Mouse (Mus musculus) left cerebral cortex, postnatal 25 days (tissue): Measurements from ENCODE around the gene Rbbp5. TPM values are rescaled to one million over a fixed set of nuclear protein-coding genes. Genes with fewer than 3 reads are reported as not detected.

Source experiments
- DNase-seq, 2 experiments: peaks; one replicate each; pipeline ENCODE4 v3.0.0; 2022; ENCODE audit warnings: low spot score in 2 of 2, mixed read lengths in 1 of 2
- intact Hi-C: fragments of 180-260 bp; cut with DNase I; formaldehyde crosslinking; loops from one replicate; pipeline ENCODE4 v1.15.1; 2025
- total RNA-seq, 2 experiments: library from RNA; stranded (reverse); gene quantifications; 2 replicates each; pipeline ENCODE4 v1.2.3; 2021

Rbbp5 gene
- total RNA-seq, 2 experiments from 2014 or later: 50.4 to 55.0 TPM

DNA sequence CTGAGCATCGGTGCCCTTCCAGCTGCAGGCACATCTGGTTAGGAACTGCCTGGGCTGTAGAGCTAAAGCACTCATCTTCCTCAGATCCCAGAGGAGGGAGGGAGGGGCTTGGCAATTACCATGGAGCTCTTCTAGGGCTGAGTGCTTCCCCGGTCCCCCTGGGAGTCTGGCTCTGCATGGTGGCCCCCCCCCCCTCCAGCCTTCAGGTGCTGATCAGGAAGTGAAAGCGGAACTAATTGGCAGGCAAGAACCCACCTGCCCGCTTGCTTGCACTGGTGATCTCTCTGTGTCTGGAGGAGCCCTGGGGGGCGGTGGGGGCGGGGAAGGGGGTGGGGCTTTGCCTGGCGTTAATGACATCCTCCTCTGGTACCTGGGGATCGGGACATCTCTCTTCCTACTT is 56.7 kb downstream of the Rbbp5 start:
- intact Hi-C loops: loop anchor here (5.0 kb wide), 1 partner anchor 203 kb away; no protein-coding TSS in a partner anchor
- DNase-seq: no peak

- DNase-seq: no peak
- intact Hi-C loops: no loop called here
These were observed 58.4 kb downstream of the Rbbp5 start for GRCm38 (mm10) chr1:132535541-132535940.

GRCm38 (mm10) chr1:132536416-132536815 is 59.3 kb downstream of the Rbbp5 start:
- no peak for DNase-seq
- intact Hi-C loops: no loop called here

DNA sequence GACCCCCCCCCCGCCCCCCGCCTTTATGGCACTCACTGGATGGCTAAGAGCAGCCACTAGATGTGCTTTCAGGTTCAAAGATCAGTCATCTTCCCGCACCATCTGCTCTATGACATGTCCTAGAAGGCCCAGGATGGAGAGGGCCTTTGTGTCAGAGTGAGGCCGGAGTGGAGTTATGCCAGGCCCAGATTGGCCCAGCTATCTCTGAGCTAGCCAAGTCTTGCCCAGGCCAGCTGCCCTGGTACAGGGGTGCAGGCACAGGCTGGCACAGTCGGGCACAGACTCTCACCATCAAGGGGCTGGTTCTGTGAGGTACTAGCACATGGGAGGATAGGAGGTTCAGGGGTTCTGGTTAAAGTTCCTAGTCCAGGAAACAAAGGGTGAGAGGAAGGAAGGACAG is 60.6 kb downstream of the Rbbp5 start:
- intact Hi-C loops: no loop called here
- DNase-seq: peak in 1 of 2 experiments; percentile 23

DNA sequence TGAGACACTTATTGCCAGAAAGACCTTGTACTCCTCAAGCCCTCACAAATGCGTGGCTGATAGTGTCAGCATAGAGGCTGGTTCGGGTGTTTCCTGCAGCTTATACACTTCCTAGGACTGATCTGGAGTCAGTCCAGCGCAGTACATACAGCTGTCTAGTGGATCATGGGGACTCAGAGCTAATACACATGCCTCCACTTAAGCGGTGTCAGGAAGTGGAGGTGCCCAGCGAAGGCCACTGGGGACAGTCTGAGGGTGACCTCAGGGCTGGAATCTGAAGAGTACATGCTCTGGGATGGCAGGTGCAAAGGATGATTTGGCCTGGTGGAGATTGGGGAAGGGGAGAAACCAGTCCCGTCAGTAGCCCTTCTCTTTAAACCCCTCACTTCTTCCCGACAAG is 63.5 kb downstream of the Rbbp5 start:
- DNase-seq: no peak
- intact Hi-C loops: no loop called here

GRCm38 (mm10) chr1:132541171-132541823 is 64.1 kb downstream of the Rbbp5 start:
- intact Hi-C loops: no loop called here
- DNase-seq: no peak

DNA sequence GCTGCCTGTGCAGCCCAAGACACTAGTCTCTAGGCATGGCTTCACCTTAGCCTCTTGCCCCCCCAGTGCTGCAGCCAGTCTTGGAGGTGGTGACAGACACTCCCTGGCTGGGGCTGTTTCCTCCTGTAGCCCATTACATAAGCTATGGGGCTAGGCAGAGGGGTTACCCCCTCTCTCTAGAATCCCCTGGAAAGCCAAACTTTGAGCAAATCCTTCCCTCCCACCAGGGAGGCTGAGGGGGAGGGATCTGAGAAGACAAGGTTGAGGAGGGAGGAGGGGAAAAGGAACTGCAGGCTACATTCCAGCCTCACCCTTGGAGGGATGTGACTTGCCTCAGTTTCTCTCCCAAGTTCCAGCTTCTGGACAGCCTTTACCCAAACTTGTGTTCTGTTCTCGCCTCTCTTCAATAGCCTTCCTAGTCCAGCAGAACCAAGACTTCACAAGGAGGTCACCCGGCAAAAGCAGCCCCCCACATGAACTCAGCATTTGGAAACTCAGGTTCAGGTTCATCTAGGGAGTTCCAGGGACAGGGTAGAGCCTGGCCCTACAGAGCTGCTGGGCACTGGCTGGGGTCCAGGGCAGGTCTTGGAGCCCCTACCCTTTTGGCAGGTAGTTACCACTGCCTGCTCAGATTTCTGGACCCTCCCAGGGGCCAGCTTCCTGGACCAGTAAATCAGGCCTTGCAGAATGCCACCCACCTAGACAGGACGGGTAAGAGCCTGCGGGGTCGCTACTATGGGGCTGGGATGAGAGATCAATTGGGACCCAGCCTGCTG is 64.8 kb downstream of the Rbbp5 start:
- intact Hi-C loops: no loop called here
- DNase-seq: peak in 1 of 2 experiments; percentile 23

GRCm38 (mm10) chr1:132542762-132543306 is 65.7 kb downstream of the Rbbp5 start, which contains the start of gene Cntn2:
Gene Cntn2 (minus strand): TSS chr1:132543256.
- intact Hi-C loops: no loop called here
- peak; percentile 80 to 89 for DNase-seq

GRCm38 (mm10) chr1:132543789-132544188 is 66.6 kb downstream of the Rbbp5 start:
- intact Hi-C loops: no loop called here
- no peak for DNase-seq

Other genes with a start within 250 kb of the Rbbp5 start
- not detected for gene Gm10188, start 247.6 kb upstream of the Rbbp5 start, total RNA-seq
- gene Klhdc8a, start 178.7 kb upstream of the Rbbp5 start, total RNA-seq: 10 to 100 TPM; 11.3 to 14.1 TPM
- under 1 TPM; 0.94 to 0.96 TPM for gene Nuak2, start 161.2 kb upstream of the Rbbp5 start, total RNA-seq
- 100 to 1,000 TPM; 158 to 162 TPM for gene Tmcc2, start 86.1 kb upstream of the Rbbp5 start, total RNA-seq
- gene Dstyk, start 59.8 kb upstream of the Rbbp5 start, total RNA-seq: 10 to 100 TPM; 40.3 to 43.2 TPM
- gene Tmem81, start 28.9 kb downstream of the Rbbp5 start, total RNA-seq: 1 to 10 TPM; 3.6 to 3.9 TPM
- 10 to 100 TPM; 60.4 to 71.0 TPM for gene Cntn2, start 65.9 kb downstream of the Rbbp5 start, total RNA-seq